Mouse (Mus musculus) liver, embryonic 14.5 days (tissue): ENCODE results near the gene Fmo2.

Source experiments
- CTCF ChIP-seq: IDR thresholded peaks from 2 replicates; pipeline ENCODE4 v1.5.1; 2016; ENCODE audit warnings: antibody characterized with exemption, low read depth, control low read depth
- EP300 ChIP-seq: IDR thresholded peaks from 2 replicates; pipeline ENCODE4 v1.6.1; 2016; ENCODE audit warnings: antibody characterized with exemption, low read depth

- TF ChIP-seq EP300 = no peak
- TF ChIP-seq CTCF = no peak
Observed at GRCm38 (mm10) chr1:162912085-162912484, 13.6 kb upstream of the Fmo2 start.
